14 mouse cellular contexts compared by ENCODE assay signal in the genomic region with DNA sequence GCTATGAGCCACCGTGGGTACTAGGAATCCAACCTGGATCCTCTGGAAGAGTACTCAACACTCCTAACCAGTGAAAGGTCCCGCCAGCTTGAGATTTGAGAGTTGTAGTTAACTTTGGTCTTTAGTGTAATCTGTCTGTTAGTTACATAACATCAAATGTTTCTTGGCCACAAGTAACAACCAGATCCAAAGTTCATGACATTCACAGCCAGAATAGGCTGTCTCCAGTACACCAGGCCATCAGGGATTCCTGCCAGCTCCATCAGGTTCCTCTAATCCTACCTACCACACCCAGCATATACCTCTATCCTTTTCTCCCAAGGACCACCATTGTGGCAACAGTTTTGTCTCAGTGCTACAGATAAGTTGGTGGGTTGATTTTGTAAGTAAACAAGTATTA. TPM values are rescaled to one million over a fixed set of nuclear protein-coding genes. Genes with fewer than 3 reads are reported as not detected.
"Had no signal": no experiment of that assay in that cellular context is flagged by ENCODE, and none has a peak within 500 bp of the region (broad histone marks: within the 10 kb centered on the region; RNA-seq: fewer than 3 reads in every experiment).

No protein-coding gene starts in this region.

- H3K27me3 ChIP-seq: limb, embryonic 15.5 days; midbrain, embryonic 12.5 days; neural tube, embryonic 13.5 days had no signal

- H3K4me1 ChIP-seq: limb, embryonic 15.5 days; midbrain, embryonic 12.5 days; neural tube, embryonic 13.5 days had no signal

- H3K36me3 ChIP-seq: limb, embryonic 15.5 days; midbrain, embryonic 12.5 days; neural tube, embryonic 13.5 days had no signal

- H3K27ac ChIP-seq: limb, embryonic 15.5 days; liver, embryonic 14.5 days; midbrain, embryonic 12.5 days; neural tube, embryonic 13.5 days had no signal

- H3K4me3 ChIP-seq: limb, embryonic 15.5 days; midbrain, embryonic 12.5 days; neural tube, embryonic 13.5 days had no signal

- DNase-seq: layer of hippocampus, adult 9-11 months; layer of hippocampus, postnatal 36 days; lung, adult 18-20 months; retina, postnatal 1 day; thymus, postnatal 4 days had no signal

RNA-seq across cellular contexts. Expression of gene Mettl21c, which starts 4.3 kb away (rescaled TPM):
- total RNA-seq: layer of hippocampus, adult 18-20 months; layer of hippocampus, postnatal 36 days; left cerebral cortex, postnatal 25 days had no signal
- polyA plus RNA-seq: small intestine, adult 2 months had no signal

RNA-seq across cellular contexts. Expression of gene Gm8251, which starts 46.2 kb away (rescaled TPM):
- total RNA-seq: layer of hippocampus, adult 18-20 months; layer of hippocampus, postnatal 36 days; left cerebral cortex, adult 8-10 months; left cerebral cortex, postnatal 25 days had no signal
- polyA plus RNA-seq: midbrain, embryonic 16.5 days; small intestine, adult 2 months had no signal
